Mouse (Mus musculus): ENCODE measurements at regions not wholly inside any gene's neighbourhood (a gene's known extent, or its start where the extent isn't known, plus 50 kb on each side); places are given as distances from the start of the nearest gene placed in this dataset.

DNA sequence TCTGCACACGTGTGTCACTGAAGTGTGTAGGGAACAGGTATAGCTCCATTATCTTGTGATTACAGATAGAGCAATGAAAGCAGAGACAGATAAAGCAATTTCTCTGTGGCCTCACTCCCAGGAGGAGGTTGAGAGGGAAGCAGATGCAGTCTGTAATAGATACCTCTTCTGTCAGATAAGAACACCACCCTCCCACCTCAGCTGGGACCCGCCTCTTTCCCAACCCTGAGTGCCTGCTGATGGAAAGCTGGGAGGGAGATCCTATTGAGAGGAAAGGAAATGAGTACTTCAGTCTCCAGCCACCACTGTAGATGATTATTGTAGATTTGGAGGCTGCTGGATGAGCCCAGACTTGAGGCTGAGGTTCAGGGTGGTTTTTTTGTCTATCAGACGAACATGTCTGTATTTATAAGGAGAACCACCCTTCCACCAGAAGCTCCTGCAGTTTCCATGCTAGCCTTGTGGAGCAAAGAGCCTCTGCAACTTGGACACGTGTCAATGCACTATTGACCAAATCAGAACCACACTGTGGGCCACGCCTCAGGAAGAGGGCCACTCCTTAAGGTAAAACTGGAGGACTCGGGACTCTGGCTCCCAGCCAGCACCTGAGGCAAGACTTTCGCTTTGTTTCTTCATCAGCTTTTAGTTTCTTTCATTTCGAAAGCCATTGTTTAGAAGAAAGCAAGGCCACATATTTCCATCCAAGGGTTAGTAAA, 55.3 kb upstream of the Plekha5 start:
- Histone ChIP-seq H3K36me3 (ENCODE audit: control insufficient read depth, insufficient read depth, low read length) (no peaks in the 10 kb centered on the region), H3K27ac (ENCODE audit: control insufficient read depth, insufficient read depth, low read depth, low read length) (no peak overlapping the region), H3K4me1 (ENCODE audit: control insufficient read depth, insufficient read depth, low read length) (no peaks in the 10 kb centered on the region), H3K4me3 (ENCODE audit: control insufficient read depth, low read depth, low read length) (no peak overlapping the region), H3K27me3 (ENCODE audit: control insufficient read depth, insufficient read depth, low read length) (no peaks in the 10 kb centered on the region)
- TF ChIP-seq CTCF (IDR thresholded peaks at IDR 0.05; ENCODE audit: control insufficient read depth, insufficient read depth, insufficient replicate concordance, low read depth, low read length) (no peak), POLR2A (IDR thresholded peaks at IDR 0.05; ENCODE audit: control insufficient read depth, low read depth, low read length) (no peak)

GRCm38 (mm10) chr6:140367303-140367702, 56.6 kb upstream of the Plekha5 start:
- H3K27me3 ChIP-seq (ENCODE audit: control insufficient read depth, insufficient read depth, low read length), result no peaks in the 10 kb centered on the region
- no peak overlapping the region for H3K4me3 ChIP-seq (ENCODE audit: control insufficient read depth, low read depth, low read length)
- H3K4me1 ChIP-seq (ENCODE audit: control insufficient read depth, insufficient read depth, low read length), result no peaks in the 10 kb centered on the region
- TF ChIP-seq POLR2A (IDR thresholded peaks at IDR 0.05; ENCODE audit: control insufficient read depth, low read depth, low read length), result no peak
- no peaks in the 10 kb centered on the region for H3K36me3 ChIP-seq (ENCODE audit: control insufficient read depth, insufficient read depth, low read length)
- H3K27ac ChIP-seq (ENCODE audit: control insufficient read depth, insufficient read depth, low read depth, low read length), result no peak overlapping the region

- Histone ChIP-seq H3K27me3 (ENCODE audit: control insufficient read depth, insufficient read depth, low read length) (no peaks in the 10 kb centered on the region), H3K27ac (ENCODE audit: control insufficient read depth, insufficient read depth, low read depth, low read length) (no peak overlapping the region), H3K4me3 (ENCODE audit: control insufficient read depth, low read depth, low read length) (no peak overlapping the region), H3K36me3 (ENCODE audit: control insufficient read depth, insufficient read depth, low read length) (no peaks in the 10 kb centered on the region), H3K4me1 (ENCODE audit: control insufficient read depth, insufficient read depth, low read length) (no peaks in the 10 kb centered on the region)
- TF ChIP-seq CTCF (IDR thresholded peaks at IDR 0.05; ENCODE audit: control insufficient read depth, insufficient read depth, insufficient replicate concordance, low read depth, low read length) (no peak), POLR2A (IDR thresholded peaks at IDR 0.05; ENCODE audit: control insufficient read depth, low read depth, low read length) (no peak)
Measured at GRCm38 (mm10) chr6:140366791-140367190, 57.1 kb upstream of the Plekha5 start.

DNA sequence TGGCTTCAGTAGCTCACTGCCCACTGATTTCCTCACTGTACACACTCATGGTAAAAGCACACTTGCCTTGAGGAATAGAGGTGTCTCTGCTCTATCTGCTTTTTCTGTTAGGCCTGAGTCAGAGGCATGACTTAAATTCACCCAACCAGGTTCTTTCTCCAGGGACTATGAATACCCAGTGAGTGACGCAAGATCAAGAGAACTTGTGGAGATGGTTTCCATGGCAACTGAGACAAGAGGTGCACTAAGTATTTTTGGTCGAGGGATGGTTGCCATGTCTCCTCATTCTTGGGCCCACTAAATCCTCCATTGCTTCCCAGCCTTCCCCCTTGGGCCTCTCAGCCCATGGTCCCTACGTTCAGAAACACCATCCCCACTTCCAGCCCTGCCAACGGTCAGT, 62.9 kb upstream of the Plekha5 start:
- H3K27ac ChIP-seq (ENCODE audit: control insufficient read depth, insufficient read depth, low read depth, low read length), result no peak overlapping the region
- H3K4me3 ChIP-seq (ENCODE audit: control insufficient read depth, low read depth, low read length), result no peak overlapping the region
- TF ChIP-seq POLR2A (IDR thresholded peaks at IDR 0.05; ENCODE audit: control insufficient read depth, low read depth, low read length) (no peak), CTCF (IDR thresholded peaks at IDR 0.05; ENCODE audit: control insufficient read depth, insufficient read depth, insufficient replicate concordance, low read depth, low read length) (no peak)
- H3K36me3 ChIP-seq (ENCODE audit: control insufficient read depth, insufficient read depth, low read length), result no peaks in the 10 kb centered on the region
- no peaks in the 10 kb centered on the region for H3K4me1 ChIP-seq (ENCODE audit: control insufficient read depth, insufficient read depth, low read length)
- no peaks in the 10 kb centered on the region for H3K27me3 ChIP-seq (ENCODE audit: control insufficient read depth, insufficient read depth, low read length)

- TF ChIP-seq CTCF (IDR thresholded peaks at IDR 0.05; ENCODE audit: control insufficient read depth, insufficient read depth, insufficient replicate concordance, low read depth, low read length), result no peak
- TF ChIP-seq POLR2A (IDR thresholded peaks at IDR 0.05; ENCODE audit: control insufficient read depth, low read depth, low read length), result no peak
- Histone ChIP-seq H3K4me1 (ENCODE audit: control insufficient read depth, insufficient read depth, low read length) (no peaks in the 10 kb centered on the region), H3K27ac (ENCODE audit: control insufficient read depth, insufficient read depth, low read depth, low read length) (no peak overlapping the region), H3K36me3 (ENCODE audit: control insufficient read depth, insufficient read depth, low read length) (no peaks in the 10 kb centered on the region), H3K4me3 (ENCODE audit: control insufficient read depth, low read depth, low read length) (no peak overlapping the region), H3K27me3 (ENCODE audit: control insufficient read depth, insufficient read depth, low read length) (no peaks in the 10 kb centered on the region)
Measured at GRCm38 (mm10) chr6:140357901-140358300, 66.0 kb upstream of the Plekha5 start.

DNA sequence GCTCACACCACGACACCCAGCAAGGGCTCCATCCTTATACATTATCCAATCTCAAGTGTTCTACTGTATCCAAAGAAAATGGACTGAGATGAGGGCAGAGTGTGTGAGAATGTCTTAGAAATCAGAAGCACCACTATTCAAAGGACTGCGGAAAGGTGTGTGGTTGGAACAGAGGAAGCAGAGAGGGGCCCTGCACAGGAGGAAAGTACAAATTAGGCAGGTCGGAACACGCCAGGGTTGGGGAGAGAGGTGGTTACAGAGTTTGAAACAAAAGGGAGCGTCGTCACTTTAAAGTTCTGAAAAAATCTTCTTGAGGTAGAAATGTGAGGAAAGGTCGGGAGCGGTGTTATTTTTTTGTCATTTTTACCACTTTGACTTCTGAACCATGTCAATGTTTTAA, 66.6 kb upstream of the Plekha5 start:
- H3K27ac ChIP-seq (ENCODE audit: control insufficient read depth, insufficient read depth, low read depth, low read length), result no peak overlapping the region
- H3K4me1 ChIP-seq (ENCODE audit: control insufficient read depth, insufficient read depth, low read length), result no peaks in the 10 kb centered on the region
- TF ChIP-seq POLR2A (IDR thresholded peaks at IDR 0.05; ENCODE audit: control insufficient read depth, low read depth, low read length), result no peak
- TF ChIP-seq CTCF (IDR thresholded peaks at IDR 0.05; ENCODE audit: control insufficient read depth, insufficient read depth, insufficient replicate concordance, low read depth, low read length), result no peak
- H3K27me3 ChIP-seq (ENCODE audit: control insufficient read depth, insufficient read depth, low read length), result no peaks in the 10 kb centered on the region
- no peaks in the 10 kb centered on the region for H3K36me3 ChIP-seq (ENCODE audit: control insufficient read depth, insufficient read depth, low read length)
- H3K4me3 ChIP-seq (ENCODE audit: control insufficient read depth, low read depth, low read length), result no peak overlapping the region

- no peaks in the 10 kb centered on the region for H3K36me3 ChIP-seq (ENCODE audit: control insufficient read depth, insufficient read depth, low read length)
- no peaks in the 10 kb centered on the region for H3K4me1 ChIP-seq (ENCODE audit: control insufficient read depth, insufficient read depth, low read length)
- H3K4me3 ChIP-seq (ENCODE audit: control insufficient read depth, low read depth, low read length), result no peak overlapping the region
- TF ChIP-seq CTCF (IDR thresholded peaks at IDR 0.05; ENCODE audit: control insufficient read depth, insufficient read depth, insufficient replicate concordance, low read depth, low read length) (no peak), POLR2A (IDR thresholded peaks at IDR 0.05; ENCODE audit: control insufficient read depth, low read depth, low read length) (no peak)
- H3K27me3 ChIP-seq (ENCODE audit: control insufficient read depth, insufficient read depth, low read length), result no peaks in the 10 kb centered on the region
- H3K27ac ChIP-seq (ENCODE audit: control insufficient read depth, insufficient read depth, low read depth, low read length), result no peak overlapping the region
Measured at GRCm38 (mm10) chr6:140354082-140354481, 69.8 kb upstream of the Plekha5 start.

GRCm38 (mm10) chr6:140353610-140354009, 70.2 kb upstream of the Plekha5 start:
- no peaks in the 10 kb centered on the region for H3K27me3 ChIP-seq (ENCODE audit: control insufficient read depth, insufficient read depth, low read length)
- no peak overlapping the region for H3K27ac ChIP-seq (ENCODE audit: control insufficient read depth, insufficient read depth, low read depth, low read length)
- TF ChIP-seq CTCF (IDR thresholded peaks at IDR 0.05; ENCODE audit: control insufficient read depth, insufficient read depth, insufficient replicate concordance, low read depth, low read length), result no peak
- TF ChIP-seq POLR2A (IDR thresholded peaks at IDR 0.05; ENCODE audit: control insufficient read depth, low read depth, low read length), result no peak
- no peaks in the 10 kb centered on the region for H3K36me3 ChIP-seq (ENCODE audit: control insufficient read depth, insufficient read depth, low read length)
- H3K4me3 ChIP-seq (ENCODE audit: control insufficient read depth, low read depth, low read length), result no peak overlapping the region
- peaks cover 2% of the 10 kb centered on the region; the same call in 1 of the 2 replicates for H3K4me1 ChIP-seq (ENCODE audit: control insufficient read depth, insufficient read depth, low read length)

Data from testis, adult 2 months (tissue).